Mouse (Mus musculus) CH12.LX (cell line): Measurements from ENCODE around the gene Spata21. TPM values are rescaled to one million over a fixed set of nuclear protein-coding genes. Genes with fewer than 3 reads are reported as not detected.
A peak's percentile ranks its signal among the peaks of the same experiment; 100 is the strongest.

ENCODE experiments used
- DNase-seq: peaks from one replicate; pipeline ENCODE4 v3.0.0-alpha.2; 2013; ENCODE audit errors: extremely low read depth
- H3K27ac ChIP-seq: 2 replicates; pipeline ENCODE4 v1.5.1; 2012; ENCODE audit warnings: low read depth, mild to moderate bottlenecking, control low read depth, moderate library complexity; ENCODE audit not compliant: insufficient read depth
- H3K27me3 ChIP-seq: replicated peaks from 2 replicates; pipeline ENCODE3; 2012; ENCODE audit warnings: inconsistent platforms
- H3K36me3 ChIP-seq, 2 experiments: replicated peaks in 1 of 2; 2 replicates each; pipeline versions ENCODE3 to v1.6.1; 2012; ENCODE audit warnings: inconsistent platforms in 1 of 2, low read length in 1 of 2, mild to moderate bottlenecking in 1 of 2, mixed read lengths in 1 of 2, moderate library complexity in 1 of 2; ENCODE audit not compliant: control insufficient read depth in 1 of 2, insufficient read depth in 1 of 2
- H3K4me1 ChIP-seq, 2 experiments: 2 replicates each; pipeline ENCODE4 v1.6.1; 2012; ENCODE audit warnings: inconsistent platforms in 1 of 2, moderate library complexity in 1 of 2; ENCODE audit not compliant: insufficient read depth in 2 of 2, control insufficient read depth in 1 of 2
- H3K4me2 ChIP-seq: 2 replicates; pipeline ENCODE4 v1.6.1; 2012; ENCODE audit warnings: low read depth, mild to moderate bottlenecking, control low read depth; ENCODE audit not compliant: poor library complexity, insufficient read depth, severe bottlenecking
- H3K4me3 ChIP-seq, 3 experiments: fragments of 150-350 bp in 1 of 3; sonication (generic) in 1 of 3; replicated peaks in 1 of 3; 2 replicates each; pipeline versions ENCODE3 to v1.5.1; 2011 to 2012; ENCODE audit warnings: low read depth in 2 of 3, low read length in 2 of 3, mild to moderate bottlenecking in 2 of 3, moderate library complexity in 2 of 3, control low read depth in 1 of 3, improper control_type of control experiment in 1 of 3, inconsistent platforms in 1 of 3, mixed read lengths in 1 of 3; ENCODE audit not compliant: poor library complexity in 1 of 3
- H3K79me2 ChIP-seq: replicated peaks from 2 replicates; pipeline ENCODE4 v1.6.1; 2012; ENCODE audit warnings: mild to moderate bottlenecking, moderate library complexity; ENCODE audit not compliant: control insufficient read depth, poor library complexity, insufficient read depth, severe bottlenecking; ENCODE audit errors: extremely low read depth
- H3K9ac ChIP-seq: 2 replicates; pipeline ENCODE4 v1.6.1; 2012; ENCODE audit warnings: low read depth, mild to moderate bottlenecking, control low read depth, moderate library complexity; ENCODE audit not compliant: insufficient read depth
- H3K9me3 ChIP-seq: replicated peaks from 2 replicates; pipeline ENCODE3; 2012; ENCODE audit warnings: low read length, inconsistent platforms, mixed read lengths
- CHD2 ChIP-seq: IDR thresholded peaks from 2 replicates; pipeline ENCODE4 v1.6.1; 2011; ENCODE audit warnings: low read length, improper control_type of control experiment
- CTCF ChIP-seq, 2 experiments: IDR thresholded peaks in 1 of 2; conservative IDR thresholded peaks in 1 of 2; 2 replicates each; pipeline ENCODE4 v1.5.1; 2011 to 2012; ENCODE audit warnings: low read depth in 2 of 2, low read length in 2 of 2, improper control_type of control experiment in 1 of 2, inconsistent platforms in 1 of 2, mild to moderate bottlenecking in 1 of 2, moderate library complexity in 1 of 2
- E2F4 ChIP-seq: IDR thresholded peaks from 2 replicates; pipeline ENCODE4 v1.6.1; 2011; ENCODE audit warnings: low read depth, low read length, improper control_type of control experiment; ENCODE audit not compliant: insufficient replicate concordance
- ELF1 ChIP-seq: IDR thresholded peaks from 2 replicates; pipeline ENCODE4 v1.6.1; 2014; ENCODE audit warnings: low read depth, mild to moderate bottlenecking, inconsistent platforms, low read length, improper control_type of control experiment
- EP300 ChIP-seq: IDR thresholded peaks from 2 replicates; pipeline ENCODE4 v1.6.1; 2011; ENCODE audit warnings: low read length, improper control_type of control experiment
- IRF4 ChIP-seq: IDR thresholded peaks from 2 replicates; pipeline ENCODE4 v1.6.1; 2014; ENCODE audit warnings: low read depth, mild to moderate bottlenecking, inconsistent platforms, low read length, improper control_type of control experiment
- JUN ChIP-seq: IDR thresholded peaks from 2 replicates; pipeline ENCODE4 v1.6.1; 2011; ENCODE audit warnings: low read depth, mild to moderate bottlenecking, low read length, improper control_type of control experiment, moderate library complexity; ENCODE audit not compliant: insufficient read depth
- MAFK ChIP-seq: IDR thresholded peaks from 2 replicates; pipeline ENCODE4 v1.6.1; 2011; ENCODE audit warnings: low read length, improper control_type of control experiment; ENCODE audit not compliant: insufficient replicate concordance
- MAZ ChIP-seq: IDR thresholded peaks from 2 replicates; pipeline ENCODE4 v1.6.1; 2012; ENCODE audit warnings: low read depth, mild to moderate bottlenecking, inconsistent platforms, low read length, improper control_type of control experiment, moderate library complexity
- MEF2A ChIP-seq: IDR thresholded peaks from 2 replicates; pipeline ENCODE4 v1.6.1; 2014; ENCODE audit warnings: low read depth, mild to moderate bottlenecking, inconsistent platforms, low read length, improper control_type of control experiment, borderline replicate concordance
- MXI1 ChIP-seq: IDR thresholded peaks from 2 replicates; pipeline ENCODE4 v1.6.1; 2011; ENCODE audit warnings: mild to moderate bottlenecking, low read depth, low read length, improper control_type of control experiment
- MYC ChIP-seq: IDR thresholded peaks from 2 replicates; pipeline ENCODE4 v1.6.1; 2011; ENCODE audit warnings: low read depth, mild to moderate bottlenecking, improper control_type of control experiment, low read length
- NELFE ChIP-seq: IDR thresholded peaks from 2 replicates; pipeline ENCODE4 v1.6.1; 2011; ENCODE audit warnings: low read depth, low read length, improper control_type of control experiment
- RAD21 ChIP-seq: IDR thresholded peaks from 2 replicates; pipeline ENCODE4 v1.6.1; 2011; ENCODE audit warnings: low read depth, mild to moderate bottlenecking, low read length, improper control_type of control experiment, moderate library complexity
- RCOR1 ChIP-seq: conservative IDR thresholded peaks from 2 replicates; pipeline ENCODE4 v1.6.1; 2012; ENCODE audit warnings: low read depth, mild to moderate bottlenecking, inconsistent platforms, low read length, improper control_type of control experiment
- SMC3 ChIP-seq: IDR thresholded peaks from 2 replicates; pipeline ENCODE4 v1.6.1; 2011; ENCODE audit warnings: low read depth, low read length, improper control_type of control experiment
- TBP ChIP-seq: conservative IDR thresholded peaks from 2 replicates; pipeline ENCODE4 v1.6.1; 2011; ENCODE audit warnings: low read depth, low read length, improper control_type of control experiment
- UBTF ChIP-seq: IDR thresholded peaks from 2 replicates; pipeline ENCODE4 v1.6.1; 2012; ENCODE audit warnings: low read depth, mild to moderate bottlenecking, inconsistent platforms, low read length, improper control_type of control experiment, moderate library complexity
- ZMIZ1 ChIP-seq: IDR thresholded peaks from 2 replicates; pipeline ENCODE4 v1.6.1; 2012; ENCODE audit warnings: low read depth, mild to moderate bottlenecking, inconsistent platforms, low read length, improper control_type of control experiment
- ZNF384 ChIP-seq: IDR thresholded peaks from 2 replicates; pipeline ENCODE4 v1.6.1; 2012; ENCODE audit warnings: low read depth, low read length, improper control_type of control experiment, inconsistent platforms
- dilution Hi-C: fragments of 300-500 bp; cut with MboI; formaldehyde crosslinking; loops from 2 replicates; pipeline ENCODE4 v1.14.3; 2020; ENCODE audit warnings: low sequenced_read_pairs; ENCODE audit not compliant: extremely low pct_unique_long_range_greater_than_20kb, extremely low pct_ligation_motif_present
- in situ Hi-C: fragments of 300-500 bp; cut with MboI; formaldehyde crosslinking; loops from 3 replicates; pipeline ENCODE4 v1.14.3; 2019; ENCODE audit warnings: low sequenced_read_pairs, low pct_ligation_motif_present, low pct_unique_long_range_greater_than_20kb, mixed read lengths
- polyA plus RNA-seq: library from polyadenylated mRNA; unstranded; fragments of >175 nt; gene quantifications from 2 replicates; pipeline ENCODE4 v1.2.1, GENCODE M21; 2012; ENCODE audit warnings: low read depth; ENCODE audit not compliant: insufficient read length
- total RNA-seq, 2 experiments: library from RNA; depleted of rRNA; stranded (reverse); fragments of 300-350 nt in 1 of 2; fragments of >200 nt in 1 of 2; gene quantifications; 2 replicates each; pipeline ENCODE4 v1.2.3; 2012 to 2014

The Spata21 gene
- total and polyA plus RNA-seq, 3 experiments, result not detected

DNA sequence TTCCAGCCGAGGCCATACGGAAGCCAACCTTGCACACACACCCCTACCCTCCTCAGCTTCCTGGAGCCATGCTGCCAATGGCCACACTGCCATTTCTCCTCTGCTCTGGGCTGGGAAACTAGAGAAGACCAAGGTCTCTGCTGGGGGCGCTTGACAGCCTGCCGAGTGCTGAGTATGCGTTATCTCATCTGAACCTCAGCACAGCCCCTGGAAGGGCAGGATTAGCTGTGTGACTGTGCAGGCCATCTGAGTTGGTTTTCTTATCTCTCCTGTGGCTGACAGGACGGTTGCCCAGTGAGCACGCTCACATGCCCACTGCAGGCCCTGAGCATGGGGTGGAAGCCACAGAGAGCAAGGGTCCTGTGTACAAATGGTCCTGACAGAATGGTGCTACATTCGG, 19.5 kb upstream of the Spata21 start:
- no peak overlapping the region for H3K4me2 ChIP-seq
- dilution Hi-C loops, result no loop called here
- TF ChIP-seq CTCF (conservative IDR thresholded peaks at IDR 0.05 in 1 of 2, IDR thresholded peaks at IDR 0.05 in 1 of 2; ENCODE audit: low read depth in 2 of 2, low read length in 2 of 2) (no peak), MAFK (no peak), ELF1 (no peak), MYC (no peak), CHD2 (no peak), RAD21 (no peak), ZMIZ1 (no peak), NELFE (no peak), TBP (no peak), ZNF384 (no peak), MEF2A (no peak), MXI1 (no peak), EP300 (no peak), IRF4 (no peak), E2F4 (no peak), JUN (no peak), MAZ (no peak), UBTF (no peak), RCOR1 (no peak)
- in situ Hi-C loops, result no loop called here
- H3K9me3 ChIP-seq, result no peaks in the 10 kb centered on the region
- H3K79me2 ChIP-seq, result no peaks in the 10 kb centered on the region
- H3K4me1 ChIP-seq, result peaks cover 0 to 7% of the 10 kb centered on the region in 2 experiments; a peak in 1 of 4 replicates
- no peak overlapping the region for H3K27ac ChIP-seq
- no peak for DNase-seq
- no peaks in the 10 kb centered on the region for H3K27me3 ChIP-seq
- no peak overlapping the region for H3K4me3 ChIP-seq
- peaks cover 81 to 90% of the 10 kb centered on the region in 2 experiments for H3K36me3 ChIP-seq
- no peak overlapping the region for H3K9ac ChIP-seq

DNA sequence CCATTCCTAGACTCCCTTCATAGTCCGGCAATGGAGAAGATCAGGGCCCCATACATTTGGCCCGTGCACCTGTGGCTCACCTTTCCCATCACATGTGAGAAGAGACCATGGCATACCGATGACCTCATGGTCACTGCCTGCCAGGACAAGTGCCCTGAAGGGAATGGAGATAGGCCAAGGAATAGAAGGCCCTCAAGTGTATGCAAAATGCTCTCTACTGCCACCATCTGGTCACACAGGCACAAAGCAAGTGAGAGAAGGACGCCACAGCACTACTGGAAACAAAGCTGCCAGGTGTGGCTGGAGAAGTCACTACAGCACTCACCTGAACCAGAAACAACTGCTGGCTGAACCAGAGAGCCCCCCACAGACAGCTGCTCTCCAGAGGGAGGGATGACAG, 18.4 kb upstream of the Spata21 start:
- Histone ChIP-seq H3K36me3 (peaks cover 88 to 96% of the 10 kb centered on the region in 2 experiments), H3K4me2 (no peak overlapping the region), H3K9me3 (no peaks in the 10 kb centered on the region), H3K9ac (no peak overlapping the region), H3K27ac (no peak overlapping the region), H3K27me3 (no peaks in the 10 kb centered on the region), H3K79me2 (0 out of 2 replicates have a peak, but pooled peaks cover 2% of the 10 kb centered on the region), H3K4me1 (peaks cover 0 to 6% of the 10 kb centered on the region in 2 experiments; a peak in 1 of 4 replicates), H3K4me3 (no peak overlapping the region)
- DNase-seq, result peak; percentile 59
- TF ChIP-seq SMC3 (peak; percentile 39), CTCF (conservative IDR thresholded peaks at IDR 0.05 in 1 of 2, IDR thresholded peaks at IDR 0.05 in 1 of 2; ENCODE audit: low read depth in 2 of 2, low read length in 2 of 2) (peak; percentile 74 to 96), MEF2A (no peak)
- in situ Hi-C loops, result no loop called here
- dilution Hi-C loops, result no loop called here
